Mouse (Mus musculus): Measurements from ENCODE around the gene Gm5108.

Gm5108 gene

GRCm38 (mm10) chr5:67941369-67941768 lies at the start of gene Gm5108:
TSS of gene Gm5108 (plus strand) at chr5:67941669.
- no peak for DNase-seq

- no peak for DNase-seq
Measured at GRCm38 (mm10) chr5:67898921-67899320, 42.5 kb upstream of the Gm5108 start.

- DNase-seq, result peak in 1 of 2 experiments; percentile 47
Measured at GRCm38 (mm10) chr5:67904555-67904954, 36.9 kb upstream of the Gm5108 start.

DNA sequence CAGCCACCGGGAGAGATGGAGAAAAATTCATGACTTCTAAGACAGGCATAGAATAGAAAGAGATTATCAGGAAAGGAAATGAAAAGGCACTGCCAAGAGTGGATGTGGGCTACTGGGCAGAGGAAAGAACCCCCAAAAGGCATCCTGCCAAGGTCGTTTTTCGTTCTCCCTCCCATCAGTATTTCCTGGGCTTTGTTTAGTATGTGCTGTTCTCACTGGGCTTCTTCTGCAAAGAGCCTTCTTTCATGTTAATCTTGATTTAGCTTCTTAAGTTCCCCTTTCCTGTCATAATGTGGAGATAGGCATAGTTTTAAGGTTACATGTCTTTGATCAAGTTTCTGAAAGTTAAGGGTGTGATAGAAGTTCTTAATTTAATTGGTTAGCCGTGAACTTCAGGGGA lies 10.9 kb upstream of the Gm5108 start:
- DNase-seq, result peak in 1 of 2 experiments; percentile 8

- DNase-seq, result peak; percentile 35 to 66
Measured at GRCm38 (mm10) chr5:67931623-67932022, 9.8 kb upstream of the Gm5108 start.

- DNase-seq, result peak in 1 of 2 experiments; percentile 20
Measured at GRCm38 (mm10) chr5:67943199-67943598, 1.7 kb downstream of the Gm5108 start.

DNA sequence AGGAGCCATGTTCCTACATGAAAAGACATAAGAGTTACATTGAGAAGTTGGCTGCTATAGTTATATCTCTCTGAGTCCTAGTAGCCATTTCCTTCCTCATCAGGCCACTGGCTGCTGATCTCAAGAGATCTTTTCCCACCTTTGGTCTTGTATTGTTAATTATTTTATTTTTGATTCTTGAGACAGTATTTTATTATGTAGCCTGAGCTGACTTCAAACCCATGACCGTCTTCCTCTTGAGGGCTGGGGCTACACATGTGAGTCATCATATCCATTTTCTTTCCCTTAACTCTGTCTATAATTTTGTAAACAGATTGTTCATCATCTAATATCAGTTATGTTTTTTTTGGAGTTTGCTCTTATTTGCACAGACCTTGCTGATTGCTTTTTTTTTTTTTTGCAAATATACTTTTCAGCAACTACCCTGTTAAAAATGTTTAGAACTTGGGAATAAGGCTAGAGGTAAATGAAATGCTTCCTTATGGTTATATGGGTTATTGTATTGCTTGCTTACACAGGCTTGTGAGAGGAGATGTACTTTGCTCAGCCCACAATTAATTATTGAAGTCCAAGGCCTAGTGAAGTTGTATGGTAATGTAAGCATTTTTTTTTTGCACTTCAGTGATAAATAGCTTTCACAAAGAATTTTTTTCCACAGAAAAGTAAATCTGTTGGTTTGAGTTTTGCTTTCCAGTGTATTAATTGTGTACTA lies 2.8 kb downstream of the Gm5108 start:
- DNase-seq, result no peak

- no peak for DNase-seq
Measured at GRCm38 (mm10) chr5:67946321-67946720, 4.9 kb downstream of the Gm5108 start, which contains the start of gene Gm21905. TSS of gene Gm21905 (minus strand) at chr5:67946421.

- DNase-seq, result no peak
Measured at GRCm38 (mm10) chr5:67947006-67947405, 5.5 kb downstream of the Gm5108 start.

- no peak for DNase-seq
Measured at GRCm38 (mm10) chr5:67948074-67948473, 6.6 kb downstream of the Gm5108 start.

- no peak for DNase-seq
Measured at GRCm38 (mm10) chr5:67954097-67954496, 12.6 kb downstream of the Gm5108 start.

DNA sequence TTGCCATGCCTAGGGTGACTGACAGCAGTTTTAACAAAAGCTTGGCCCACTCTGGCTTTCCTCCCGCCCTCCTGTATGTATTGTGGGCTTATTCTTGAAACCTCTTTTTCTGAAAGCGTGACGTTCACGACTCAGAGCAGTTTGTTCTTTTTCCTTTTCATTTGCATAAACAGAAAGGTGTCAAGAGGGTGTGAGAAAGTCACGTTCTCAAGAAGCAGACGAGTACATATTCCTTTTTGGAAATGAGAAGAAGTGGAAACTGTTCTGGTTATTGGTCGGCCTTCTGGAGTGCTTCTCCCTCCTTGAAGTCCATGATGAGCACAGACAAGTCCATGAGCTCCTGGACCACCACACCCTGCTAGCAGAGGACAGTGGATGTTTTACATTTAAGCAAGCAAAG lies 14.0 kb downstream of the Gm5108 start:
- no peak for DNase-seq

- no peak for DNase-seq
Measured at GRCm38 (mm10) chr5:67961708-67962629, 20.5 kb downstream of the Gm5108 start.

DNA sequence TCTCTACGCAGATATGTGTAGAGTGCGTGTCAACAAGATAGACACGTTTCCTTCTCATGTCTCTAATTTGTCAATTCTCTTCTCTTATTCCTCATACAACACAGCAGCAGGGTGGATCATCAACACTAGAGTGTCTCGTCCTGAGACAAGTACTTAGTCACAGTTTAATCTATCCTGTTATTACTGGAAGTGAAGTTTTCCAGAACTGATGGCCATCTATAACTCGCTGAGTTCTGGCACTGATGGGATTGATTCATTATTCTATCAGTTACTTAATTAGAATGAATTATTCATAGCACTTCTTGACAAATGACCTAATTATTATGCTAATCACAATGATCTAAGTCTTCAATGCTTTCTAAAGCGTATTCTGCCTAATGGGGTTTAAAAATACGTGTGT lies 28.1 kb downstream of the Gm5108 start:
- no peak for DNase-seq

GRCm38 (mm10) chr5:67981946-67982526 lies 40.6 kb downstream of the Gm5108 start:
- no peak for DNase-seq

GRCm38 (mm10) chr5:67990426-67990825 lies 49.0 kb downstream of the Gm5108 start:
- peak; percentile 8 to 76 for DNase-seq

- DNase-seq, result no peak
Measured at GRCm38 (mm10) chr5:68002611-68003010, 61.1 kb downstream of the Gm5108 start.

- no peak for DNase-seq
Measured at GRCm38 (mm10) chr5:68003904-68004303, 62.4 kb downstream of the Gm5108 start.

GRCm38 (mm10) chr5:68004419-68004818 lies 63.0 kb downstream of the Gm5108 start:
- no peak for DNase-seq

DNA sequence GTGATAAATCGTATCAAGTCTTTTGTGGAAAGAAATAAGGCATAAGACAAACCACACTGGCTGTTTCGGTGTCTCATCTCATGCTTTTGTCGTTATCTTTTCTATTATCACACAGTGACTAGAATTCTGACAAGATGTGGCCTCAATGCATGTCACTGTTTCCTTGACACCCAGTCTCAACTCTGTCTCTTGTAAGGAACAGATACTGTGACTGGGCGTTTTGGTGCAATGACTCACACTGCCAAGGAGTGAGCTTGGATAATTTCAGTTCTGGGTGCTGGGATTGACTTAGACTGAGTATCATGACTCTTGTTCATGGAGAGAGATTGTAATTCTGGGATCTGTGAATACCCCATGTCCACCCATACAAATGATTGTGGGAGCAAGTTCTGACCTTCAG lies 65.6 kb downstream of the Gm5108 start:
- DNase-seq, result no peak

GRCm38 (mm10) chr5:68011569-68011968 lies 70.1 kb downstream of the Gm5108 start:
- no peak for DNase-seq

DNA sequence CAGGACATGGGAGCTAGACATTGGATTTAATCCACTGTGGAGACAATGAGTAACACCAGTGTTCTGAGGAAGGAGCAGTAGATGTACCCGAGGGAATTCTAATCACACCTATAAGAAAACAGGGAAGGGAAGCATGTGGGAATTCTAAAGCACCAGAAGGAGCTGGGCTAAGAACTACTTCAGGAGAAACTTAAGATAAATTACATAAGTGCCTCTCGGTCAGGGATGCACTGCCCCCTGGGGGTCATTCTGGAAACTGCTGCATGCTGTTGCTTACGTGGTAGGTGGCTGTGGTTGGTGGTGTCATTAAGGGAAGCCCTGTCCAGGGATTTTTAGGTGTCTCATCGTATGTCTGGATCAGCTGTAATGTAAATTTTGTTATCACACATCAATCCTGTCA lies 71.1 kb downstream of the Gm5108 start:
- peak; percentile 86 for DNase-seq

DNA sequence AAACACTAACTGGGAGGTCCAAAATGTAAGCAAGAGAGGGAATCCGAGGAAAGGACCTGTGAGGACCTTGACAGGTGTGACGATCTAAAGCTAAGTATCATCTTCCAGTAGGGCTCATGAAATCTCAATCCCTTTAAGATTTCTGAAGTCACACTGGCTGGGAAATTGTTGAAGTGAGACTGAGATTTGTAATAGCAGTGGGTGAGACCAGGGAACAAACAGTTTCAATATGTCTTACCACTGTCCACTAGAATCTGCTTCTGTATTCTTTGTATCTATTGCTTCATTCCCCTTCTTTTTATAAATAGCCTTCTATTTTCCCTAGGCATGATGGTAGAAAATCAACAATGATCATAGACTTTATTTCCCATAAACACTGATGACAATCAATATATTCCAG lies 79.4 kb downstream of the Gm5108 start:
- no peak for DNase-seq

Measured in lung, adult 18-20 months (tissue).